Mouse (Mus musculus): ENCODE measurements around the gene Camkk1.

Camkk1 gene

GRCm38 (mm10) chr11:73018471-73019146 is at the start of gene Camkk1:
TSS of gene Camkk1 (plus strand) at chr11:73019008.
- peak; percentile 96 to 98 for DNase-seq

GRCm38 (mm10) chr11:72974995-72975503 is 43.8 kb upstream of the Camkk1 start:
- no peak for DNase-seq

GRCm38 (mm10) chr11:72982516-72982915 is 36.3 kb upstream of the Camkk1 start:
- peak in 1 of 2 experiments; percentile 28 for DNase-seq

GRCm38 (mm10) chr11:72983283-72983682 is 35.5 kb upstream of the Camkk1 start:
- DNase-seq: peak in 1 of 2 experiments; percentile 36

- DNase-seq: no peak
Observed at GRCm38 (mm10) chr11:72986745-72987144, 32.1 kb upstream of the Camkk1 start.

- DNase-seq: no peak
Observed at GRCm38 (mm10) chr11:72987234-72987633, 31.6 kb upstream of the Camkk1 start.

- no peak for DNase-seq
Observed at GRCm38 (mm10) chr11:72987807-72988206, 31.0 kb upstream of the Camkk1 start.

- DNase-seq: no peak
Observed at GRCm38 (mm10) chr11:72989044-72989443, 29.8 kb upstream of the Camkk1 start.

- DNase-seq: no peak
Observed at GRCm38 (mm10) chr11:72990688-72991087, 28.1 kb upstream of the Camkk1 start.

GRCm38 (mm10) chr11:72991961-72992360 is 26.8 kb upstream of the Camkk1 start:
- no peak for DNase-seq

- no peak for DNase-seq
Observed at GRCm38 (mm10) chr11:72996346-72996745, 22.5 kb upstream of the Camkk1 start.

- DNase-seq: no peak
Observed at GRCm38 (mm10) chr11:72996781-72997180, 22.0 kb upstream of the Camkk1 start.

- DNase-seq: no peak
Observed at GRCm38 (mm10) chr11:72997529-72998326, 21.1 kb upstream of the Camkk1 start.

- DNase-seq: no peak
Observed at GRCm38 (mm10) chr11:72998771-72999170, 20.0 kb upstream of the Camkk1 start, which contains the start of gene P2rx1. TSS of gene P2rx1 (plus strand) at chr11:72999103.

- peak; percentile 65 to 71 for DNase-seq
Observed at GRCm38 (mm10) chr11:73001029-73001428, 17.8 kb upstream of the Camkk1 start.

GRCm38 (mm10) chr11:73006377-73006776 is 12.4 kb upstream of the Camkk1 start:
- peak; percentile 71 to 72 for DNase-seq

GRCm38 (mm10) chr11:73007113-73007512 is 11.7 kb upstream of the Camkk1 start:
- no peak for DNase-seq

GRCm38 (mm10) chr11:73007698-73008481 is 10.9 kb upstream of the Camkk1 start:
- DNase-seq: peak; percentile 50 to 55

- no peak for DNase-seq
Observed at GRCm38 (mm10) chr11:73008826-73009225, 10.0 kb upstream of the Camkk1 start.

GRCm38 (mm10) chr11:73009531-73010274 is 9.1 kb upstream of the Camkk1 start:
- peak; percentile 75 to 78 for DNase-seq

- DNase-seq: no peak
Observed at GRCm38 (mm10) chr11:73013981-73014380, 4.8 kb upstream of the Camkk1 start.

- peak; percentile 74 to 79 for DNase-seq
Observed at GRCm38 (mm10) chr11:73014831-73015344, 3.9 kb upstream of the Camkk1 start.
